Mouse (Mus musculus) inflammation-experienced regulatory T-cells, adult 6 months (primary cell): Measurements from ENCODE around the gene Slamf9. TPM values are rescaled to one million over a fixed set of nuclear protein-coding genes. Genes with fewer than 3 reads are reported as not detected.

ENCODE experiments used
- ATAC-seq: one replicate; pipeline ENCODE4 v1.8.0; 2017
- polyA plus RNA-seq, 3 experiments: library from polyadenylated mRNA; unstranded; fragments of 100-300 nt; shearing (Covaris generic); gene quantifications; one replicate each; pipeline ENCODE4 v1.2.1; 2017

The Slamf9 gene
- polyA plus RNA-seq, 3 experiments from 2014 or later, result 0.36 to 0.61 TPM; not detected in 1

GRCm38 (mm10) chr1:172514551-172515268, 39.6 kb downstream of the Slamf9 start:
- no peak for ATAC-seq

DNA sequence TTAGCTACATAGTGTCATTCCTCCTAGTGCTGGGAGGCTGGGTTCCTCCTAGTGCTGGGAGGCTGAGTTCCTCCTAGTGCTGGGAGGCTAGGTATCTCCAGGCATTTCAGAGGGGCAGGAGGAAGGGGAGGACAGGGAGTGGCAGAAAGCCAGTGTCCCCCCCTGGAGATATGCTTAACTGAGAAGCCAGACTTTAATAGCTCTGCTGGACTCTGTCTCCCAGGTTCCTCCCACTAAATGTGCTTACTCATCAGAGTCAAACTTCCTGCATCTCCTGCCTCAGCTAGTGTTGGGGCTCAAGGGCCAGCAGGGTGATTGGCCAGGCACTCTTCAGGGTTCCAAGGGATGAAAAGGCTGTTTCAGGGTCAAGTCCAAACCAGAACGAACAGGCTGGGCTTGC, 40.2 kb downstream of the Slamf9 start:
- no peak for ATAC-seq

DNA sequence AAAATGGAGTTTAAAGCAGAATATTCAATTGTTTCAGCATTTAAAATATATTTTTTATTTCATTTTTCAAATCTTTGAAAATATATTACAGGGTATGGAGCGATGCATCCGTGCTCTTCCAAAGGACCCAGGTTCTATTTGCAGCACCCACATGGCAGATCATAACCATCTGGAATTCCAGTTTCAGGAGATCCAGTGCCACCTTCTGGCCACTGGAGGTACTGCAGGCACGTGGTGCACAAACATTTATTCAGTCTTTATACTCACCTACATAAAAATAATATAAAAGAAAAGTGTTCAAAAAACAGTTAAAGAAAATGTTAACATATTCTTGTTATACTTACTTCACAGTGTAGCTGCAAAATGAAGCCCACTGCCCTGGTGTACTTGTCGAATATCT, 42.9 kb downstream of the Slamf9 start:
- no peak for ATAC-seq

DNA sequence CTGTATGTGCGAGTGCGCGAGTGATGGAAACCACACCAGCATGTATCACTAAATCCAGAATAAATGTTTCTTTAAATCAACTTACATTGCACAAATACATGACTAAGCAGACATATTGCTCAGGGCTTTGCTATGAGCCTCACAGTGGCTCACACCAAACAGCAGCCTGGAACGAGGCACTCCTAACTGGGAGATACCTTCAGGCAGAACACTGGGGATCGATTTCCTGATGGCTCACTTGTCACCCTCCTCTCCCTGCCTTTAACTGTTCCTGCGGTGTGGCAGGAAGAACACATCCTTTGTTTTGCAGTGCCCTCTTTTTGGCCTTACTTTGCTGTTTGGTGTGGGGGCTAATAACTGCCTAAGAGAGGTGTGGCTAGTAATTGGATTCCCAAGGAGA, 44.5 kb downstream of the Slamf9 start:
- no peak for ATAC-seq

GRCm38 (mm10) chr1:172520576-172521440, 45.6 kb downstream of the Slamf9 start, which contains the start of gene Cfap45:
Gene Cfap45, plus strand, starts transcription at chr1:172520801.
- ATAC-seq, result peak; percentile 70

DNA sequence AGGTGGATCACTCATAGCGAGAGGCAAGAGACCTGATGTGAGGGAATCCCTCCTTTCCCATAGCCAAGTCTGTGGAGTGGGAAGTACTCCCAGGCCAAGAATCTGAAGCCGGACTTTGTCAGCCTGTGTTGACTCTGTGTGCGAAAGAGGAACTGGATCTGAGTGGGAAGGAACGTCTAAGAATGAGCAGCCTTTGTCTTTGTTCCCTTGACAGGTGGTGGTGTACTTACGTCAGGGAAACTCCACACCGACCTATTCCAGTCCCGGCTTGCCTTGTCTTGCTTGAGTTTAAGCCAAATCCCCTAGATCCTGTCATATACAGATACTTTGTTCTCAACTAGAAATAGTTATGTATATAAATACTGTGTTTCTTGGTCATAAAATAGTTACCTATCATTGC, 47.4 kb downstream of the Slamf9 start:
- no peak for ATAC-seq

DNA sequence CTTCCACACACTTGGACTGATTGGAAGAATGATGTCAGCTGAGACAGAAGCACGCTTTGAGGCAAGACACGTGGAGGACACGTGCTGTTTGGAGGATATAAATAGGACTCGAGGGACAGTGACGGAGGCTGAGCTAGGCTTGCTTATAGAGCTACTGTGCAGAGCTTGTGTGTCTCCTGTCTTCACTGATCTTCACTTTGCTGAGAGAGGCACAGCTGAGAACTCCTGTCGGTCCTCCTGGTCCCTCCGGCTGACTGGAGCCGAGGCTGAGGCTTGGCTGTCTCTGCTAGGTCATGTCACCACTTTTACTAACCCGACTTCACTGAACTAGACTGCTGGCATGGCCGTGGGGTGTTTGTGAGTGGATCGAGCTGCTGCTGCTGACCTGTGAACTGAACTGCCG, 48.5 kb downstream of the Slamf9 start:
- ATAC-seq, result no peak

DNA sequence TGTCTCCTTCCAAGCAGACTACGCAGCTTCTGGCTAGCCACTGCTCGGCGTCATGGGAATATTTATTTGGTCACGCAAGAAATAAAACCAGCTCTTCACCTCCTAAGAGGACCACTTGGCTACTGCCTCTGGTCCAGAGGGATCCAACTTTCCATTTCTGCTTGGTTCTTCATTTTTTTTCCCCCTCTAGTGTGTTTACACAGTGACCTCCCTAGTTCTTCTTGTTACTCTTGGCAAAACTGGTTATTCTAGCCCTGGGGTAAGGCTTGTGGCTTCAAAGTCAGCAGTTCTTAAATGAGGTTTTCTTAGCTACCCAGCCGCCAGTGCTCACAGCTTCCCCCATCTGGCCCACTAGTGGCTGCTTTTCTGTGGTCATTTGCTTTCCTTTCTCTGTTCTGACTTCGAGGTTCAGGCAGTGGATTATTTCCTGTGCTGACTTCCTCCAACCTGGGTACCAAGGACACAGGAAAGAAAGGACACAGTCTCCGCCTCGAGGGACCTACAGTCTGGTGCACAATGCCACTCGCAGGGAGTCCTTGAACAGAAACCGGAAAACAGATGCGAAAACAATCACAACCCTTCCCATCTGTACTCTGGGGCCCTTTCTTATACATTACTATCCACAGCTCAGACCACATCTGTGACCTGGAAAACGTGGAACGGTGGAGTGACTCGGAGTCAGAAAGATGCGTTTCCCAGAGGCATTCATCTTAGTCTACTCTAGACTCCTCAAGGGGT, 50.0 kb downstream of the Slamf9 start:
- ATAC-seq, result peak; percentile 15

- ATAC-seq, result peak; percentile 3
Measured at GRCm38 (mm10) chr1:172525971-172526370, 50.8 kb downstream of the Slamf9 start.

- peak; percentile 53 for ATAC-seq
Measured at GRCm38 (mm10) chr1:172526380-172527081, 51.4 kb downstream of the Slamf9 start.

DNA sequence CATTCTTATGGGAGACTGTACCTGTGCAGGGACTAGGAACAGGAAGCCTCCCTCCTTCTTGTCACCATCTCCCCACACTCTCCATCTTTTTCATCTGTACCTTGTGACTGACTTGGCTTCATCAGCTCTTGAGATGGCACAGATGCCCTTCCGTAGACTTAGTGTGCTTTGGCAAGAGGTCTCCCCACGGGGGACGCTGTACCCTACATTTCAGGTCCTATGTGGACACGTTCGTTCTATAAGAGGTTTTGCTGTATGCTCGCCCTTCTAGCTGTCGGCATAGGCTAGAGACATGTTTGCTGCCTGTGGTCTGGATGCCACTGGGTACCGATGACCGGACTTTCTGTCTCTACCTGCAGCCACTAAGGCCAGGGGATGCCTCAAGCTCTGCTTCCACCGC, 52.3 kb downstream of the Slamf9 start:
- ATAC-seq, result no peak

Other genes with a start within 250 kb of the Slamf9 start
- not detected for gene Atp1a4, start 216.9 kb upstream of the Slamf9 start, polyA plus RNA-seq
- gene Igsf8, start 213.7 kb upstream of the Slamf9 start, polyA plus RNA-seq, result 1 to 10 TPM; 3.8 to 5.4 (median 5.2) TPM
- under 1 TPM in 2 of 3 experiments, not detected in 1; 0.12 to 0.52 TPM for gene Atp1a2, start 177.3 kb upstream of the Slamf9 start, polyA plus RNA-seq
- not detected for gene Kcnj9, start 146.0 kb upstream of the Slamf9 start, polyA plus RNA-seq
- gene Kcnj10, start 134.1 kb upstream of the Slamf9 start, polyA plus RNA-seq, result under 1 TPM in 1 of 3 experiments, not detected in 2; 0.12 TPM
- 1 to 10 TPM; 4.9 to 6.3 (median 5.7) TPM for gene Pigm, start 98.8 kb upstream of the Slamf9 start, polyA plus RNA-seq
- 1 to 10 TPM in 1 of 3 experiments, under 1 TPM in 1, not detected in 1; 0.50 to 1.4 TPM for gene Igsf9, start 6.4 kb downstream of the Slamf9 start, polyA plus RNA-seq
- gene Tagln2, start 24.7 kb downstream of the Slamf9 start, polyA plus RNA-seq, result 100 to 1,000 TPM; 260 to 650 (median 280) TPM
- 1 to 10 TPM in 2 of 3 experiments, under 1 TPM in 1; 0.43 to 1.5 (median 1.2) TPM for gene Cfap45, start 45.4 kb downstream of the Slamf9 start, polyA plus RNA-seq
- gene Vsig8, start 80.6 kb downstream of the Slamf9 start, polyA plus RNA-seq, result not detected
- 1 to 10 TPM in 2 of 3 experiments, under 1 TPM in 1; 0.40 to 1.6 (median 1.1) TPM for gene Slamf8, start 115.2 kb downstream of the Slamf9 start, polyA plus RNA-seq
- gene Fcrl6, start 127.2 kb downstream of the Slamf9 start, polyA plus RNA-seq, result under 1 TPM in 1 of 3 experiments, not detected in 2; 0.28 TPM
- gene Dusp23, start 157.6 kb downstream of the Slamf9 start, polyA plus RNA-seq, result 1 to 10 TPM; 5.1 to 9.2 (median 5.5) TPM
- gene Crp, start 222.7 kb downstream of the Slamf9 start, polyA plus RNA-seq, result not detected